Mouse (Mus musculus) lung, embryonic 15.5 days (tissue): Measurements from ENCODE around the gene Enox1. TPM values are rescaled to one million over a fixed set of nuclear protein-coding genes. Genes with fewer than 3 reads are reported as not detected.

Experiments used
- ATAC-seq: fragments of 200-750 bp; cut with Nextera tagmentation; 2 replicates; pipeline ENCODE4 v1.8.0; 2017; ENCODE audit warnings: moderate number of reproducible peaks, borderline replicate concordance; ENCODE audit not compliant: low FRiP score, low TSS enrichment; ENCODE audit errors: extremely low read depth
- H3K27ac ChIP-seq: fragments of 300-500 bp; sonication (generic); 2 replicates; pipeline ENCODE4 v1.5.1; 2015; ENCODE audit warnings: moderate library complexity, mild to moderate bottlenecking, inconsistent platforms
- H3K27me3 ChIP-seq: fragments of 300-500 bp; sonication (generic); 2 replicates; pipeline ENCODE4 v1.6.1; 2015; ENCODE audit warnings: inconsistent platforms
- H3K36me3 ChIP-seq: fragments of 300-500 bp; sonication (generic); 2 replicates; pipeline ENCODE4 v1.6.1; 2015; ENCODE audit warnings: inconsistent platforms
- H3K4me1 ChIP-seq: fragments of 300-500 bp; sonication (generic); 2 replicates; pipeline ENCODE4 v1.6.1; 2015; ENCODE audit warnings: inconsistent platforms
- H3K4me2 ChIP-seq: fragments of 300-500 bp; sonication (generic); 2 replicates; pipeline ENCODE4 v1.6.1; 2015; ENCODE audit warnings: inconsistent platforms, mild to moderate bottlenecking, moderate library complexity
- H3K4me3 ChIP-seq: fragments of 300-500 bp; sonication (generic); 2 replicates; pipeline ENCODE4 v1.5.1; 2015; ENCODE audit warnings: mild to moderate bottlenecking, inconsistent platforms
- H3K9ac ChIP-seq: fragments of 300-500 bp; sonication (generic); 2 replicates; pipeline ENCODE4 v1.6.1; 2015; ENCODE audit warnings: inconsistent platforms
- H3K9me3 ChIP-seq: fragments of 300-500 bp; sonication (generic); 2 replicates; pipeline ENCODE4 v1.6.1; 2016; ENCODE audit warnings: inconsistent platforms
- WGBS: fragments of 180-500 bp; shearing (Covaris S2); methylation state at CpG from one replicate; pipeline ENCODE4 v1.1.7; 2015; 5-methylcytosine and 5-hydroxymethylcytosine counted together
- polyA plus RNA-seq: library from polyadenylated mRNA; unstranded; fragments of >200 nt; fragmentation: Nextera tagmentation; extraction: Ambion mirVana; gene quantifications from 2 replicates; pipeline ENCODE4 v1.2.1, GENCODE M21; 2015

Enox1 gene
- polyA plus RNA-seq, 1 experiment from 2014 or later, result 3.3 TPM

- H3K27me3 ChIP-seq, result no peaks in the 10 kb centered on the region
- no peaks in the 10 kb centered on the region for H3K4me1 ChIP-seq
- WGBS, result 27% methylated on average over 3 of the region's 3 CpGs
- no peak overlapping the region for H3K4me3 ChIP-seq
- ATAC-seq, result no peak
- no peak overlapping the region; the same call in 1 of the 2 replicates for H3K27ac ChIP-seq
- H3K4me2 ChIP-seq, result no peak overlapping the region
- H3K9me3 ChIP-seq, result no peaks in the 10 kb centered on the region
- no peaks in the 10 kb centered on the region for H3K36me3 ChIP-seq
- H3K9ac ChIP-seq, result no peak overlapping the region
Measured at GRCm38 (mm10) chr14:77574436-77574835, 417.9 kb downstream of the Enox1 start.

DNA sequence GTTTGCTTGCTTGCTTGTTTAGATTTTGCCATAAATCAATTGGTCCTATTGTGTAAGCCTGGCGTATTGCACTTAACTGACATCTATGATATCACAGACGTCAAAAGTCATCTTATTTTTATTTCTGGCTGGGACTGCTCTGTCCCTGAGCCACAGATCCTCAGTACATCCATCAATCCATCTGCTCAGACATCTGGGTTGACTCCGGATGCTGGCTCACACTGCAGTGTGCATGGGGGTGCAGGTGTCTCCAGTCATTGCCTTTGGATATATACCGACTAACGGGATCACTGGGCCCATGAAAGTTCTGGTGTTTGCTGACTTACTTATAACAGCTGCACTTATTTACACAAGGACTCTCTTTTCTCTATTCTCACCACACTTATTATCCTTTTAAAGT, 419.8 kb downstream of the Enox1 start:
- Histone ChIP-seq H3K36me3 (no peaks in the 10 kb centered on the region), H3K9ac (no peak overlapping the region), H3K9me3 (no peaks in the 10 kb centered on the region), H3K4me1 (peaks cover 6% of the 10 kb centered on the region; the same call in 1 of the 2 replicates), H3K27ac (no peak overlapping the region), H3K27me3 (no peaks in the 10 kb centered on the region), H3K4me3 (no peak overlapping the region), H3K4me2 (no peak overlapping the region)
- no peak for ATAC-seq
- 67% methylated on average over 5 of the region's 5 CpGs for WGBS

- Histone ChIP-seq H3K9me3 (no peaks in the 10 kb centered on the region), H3K27ac (no peak overlapping the region), H3K4me3 (no peak overlapping the region), H3K4me2 (no peak overlapping the region), H3K36me3 (no peaks in the 10 kb centered on the region), H3K9ac (no peak overlapping the region), H3K4me1 (peaks cover 6% of the 10 kb centered on the region; the same call in 1 of the 2 replicates), H3K27me3 (no peaks in the 10 kb centered on the region)
- 68% methylated on average over 18 of the region's 18 CpGs for WGBS
- ATAC-seq, result no peak
Measured at GRCm38 (mm10) chr14:77577481-77578251, 421.1 kb downstream of the Enox1 start.

DNA sequence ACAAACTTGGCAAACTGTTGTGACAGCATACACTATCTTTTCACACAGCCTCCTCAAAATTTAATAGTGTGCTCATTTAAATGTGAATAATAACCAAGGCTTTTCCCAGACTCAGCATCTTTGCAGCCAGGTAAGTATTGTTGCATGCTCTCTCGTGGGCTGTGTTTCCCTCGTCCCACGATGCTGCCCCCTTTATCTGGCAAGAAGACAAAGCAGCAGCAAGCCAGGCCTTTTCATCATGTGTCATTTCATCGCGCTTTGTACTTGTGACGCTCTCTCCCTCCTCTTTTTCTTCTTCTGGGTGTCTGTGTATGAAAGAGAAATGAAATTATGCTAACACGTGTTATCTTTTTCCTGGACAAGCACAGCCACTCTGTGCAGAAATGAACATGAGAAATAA, 421.8 kb downstream of the Enox1 start:
- Histone ChIP-seq H3K9ac (no peak overlapping the region), H3K4me3 (no peak overlapping the region), H3K4me2 (no peak overlapping the region), H3K36me3 (no peaks in the 10 kb centered on the region), H3K27me3 (no peaks in the 10 kb centered on the region), H3K9me3 (no peaks in the 10 kb centered on the region), H3K4me1 (peaks cover 6% of the 10 kb centered on the region; the same call in 1 of the 2 replicates), H3K27ac (no peak overlapping the region)
- 39% methylated on average over 7 of the region's 7 CpGs for WGBS
- ATAC-seq, result no peak

DNA sequence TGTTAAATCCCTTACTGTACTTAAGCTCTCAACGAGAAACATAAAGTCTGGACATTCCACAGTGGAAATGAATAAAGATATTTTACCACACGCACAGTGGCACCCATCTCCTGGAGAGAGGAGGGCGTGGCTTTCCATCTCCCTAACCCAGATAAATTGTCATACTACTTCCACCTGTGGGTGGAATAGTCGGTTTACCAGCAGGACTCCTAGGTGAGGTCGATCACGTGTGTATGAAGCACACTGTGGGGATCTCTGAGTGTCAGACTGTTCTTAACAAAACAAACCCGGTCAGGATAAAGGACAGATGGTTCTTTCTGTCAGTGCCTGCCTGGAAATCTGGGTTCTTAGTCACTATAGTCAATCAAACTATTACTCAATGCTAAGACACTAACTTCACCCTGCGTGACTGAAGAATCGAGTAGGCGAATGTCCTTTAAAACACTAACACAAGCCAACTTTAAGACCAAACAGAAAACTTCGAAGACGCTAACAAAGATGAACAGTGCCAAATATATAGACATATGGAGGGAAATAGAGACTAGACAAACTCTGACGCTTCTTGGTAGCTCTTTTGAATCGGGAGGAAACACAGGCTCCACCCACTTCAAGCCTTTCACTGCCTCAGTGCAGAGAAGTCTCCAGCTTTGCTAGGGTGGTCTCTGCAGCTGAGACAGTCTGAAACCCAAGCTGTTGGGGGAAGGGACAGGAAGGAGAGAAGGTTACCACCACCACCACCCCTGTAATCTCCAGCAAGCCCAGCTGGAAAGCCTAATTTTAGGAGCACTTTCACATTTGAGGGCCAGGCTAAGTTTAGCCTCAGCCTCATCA, 423.8 kb downstream of the Enox1 start:
- no peak overlapping the region for H3K27ac ChIP-seq
- H3K4me3 ChIP-seq, result no peak overlapping the region
- no peaks in the 10 kb centered on the region for H3K9me3 ChIP-seq
- 56% methylated on average over 14 of the region's 14 CpGs for WGBS
- H3K4me1 ChIP-seq, result peaks cover 6% of the 10 kb centered on the region; the same call in 1 of the 2 replicates
- ATAC-seq, result no peak
- no peak overlapping the region for H3K9ac ChIP-seq
- H3K4me2 ChIP-seq, result peak overlapping the region; percentile 14; the same call in 1 of the 2 replicates
- no peaks in the 10 kb centered on the region for H3K36me3 ChIP-seq
- no peaks in the 10 kb centered on the region for H3K27me3 ChIP-seq

DNA sequence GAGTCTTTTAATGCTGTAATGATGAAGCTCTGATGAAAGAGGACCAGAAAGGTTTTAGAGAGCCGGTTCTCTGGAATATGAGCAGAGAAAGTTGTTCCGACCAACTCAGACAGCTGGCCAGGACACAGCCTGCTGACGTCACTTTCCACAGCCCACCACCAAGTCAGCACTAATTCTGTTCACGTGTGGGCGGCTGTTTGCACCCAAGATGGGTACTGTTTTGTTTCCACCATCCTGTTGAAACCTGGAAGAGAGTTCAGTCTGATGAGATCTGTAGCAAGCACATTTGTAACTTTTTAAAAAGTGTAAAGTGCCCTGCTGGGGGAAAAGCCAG, 424.3 kb downstream of the Enox1 start:
- Histone ChIP-seq H3K9ac (no peak overlapping the region), H3K27ac (no peak overlapping the region)

DNA sequence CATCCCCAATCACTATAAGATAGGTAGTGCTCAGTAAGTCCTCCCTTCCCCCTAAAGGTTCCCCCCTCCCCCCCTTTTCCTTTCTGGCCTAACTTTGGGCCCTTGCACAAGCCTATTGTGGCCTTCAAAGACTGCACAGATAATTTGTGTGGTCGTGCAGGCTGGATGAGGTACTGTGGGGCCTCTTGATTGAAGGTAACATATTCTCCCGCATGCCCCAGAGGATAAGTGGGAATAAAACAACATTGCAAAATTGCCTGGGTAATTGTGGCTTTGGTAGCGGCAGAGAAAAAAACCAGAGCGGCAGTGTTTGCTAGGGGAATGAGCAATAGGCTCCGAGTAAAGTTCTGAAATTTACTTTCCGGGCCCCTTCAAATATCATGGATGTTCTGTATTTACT, 425.1 kb downstream of the Enox1 start:
- 0 out of 2 replicates have a peak, but pooled peaks have one; percentile 19 for ATAC-seq
- Histone ChIP-seq H3K27me3 (no peaks in the 10 kb centered on the region), H3K4me1 (peaks cover 6% of the 10 kb centered on the region; the same call in 1 of the 2 replicates), H3K9me3 (no peaks in the 10 kb centered on the region), H3K4me3 (no peak overlapping the region), H3K4me2 (no peak overlapping the region), H3K9ac (no peak overlapping the region), H3K36me3 (no peaks in the 10 kb centered on the region), H3K27ac (no peak overlapping the region)
- WGBS, result 56% methylated on average over 6 of the region's 6 CpGs

More for the DNA sequence above, 424.3 kb downstream of the Enox1 start:
- Histone ChIP-seq H3K4me2 (peak overlapping the region; percentile 14; the same call in 1 of the 2 replicates), H3K9me3 (no peaks in the 10 kb centered on the region), H3K36me3 (no peaks in the 10 kb centered on the region), H3K4me1 (peaks cover 6% of the 10 kb centered on the region; the same call in 1 of the 2 replicates), H3K27me3 (no peaks in the 10 kb centered on the region), H3K4me3 (no peak overlapping the region)
- ATAC-seq, result no peak
- WGBS, result 43% methylated on average over 5 of the region's 5 CpGs

GRCm38 (mm10) chr14:77584426-77584825, 427.9 kb downstream of the Enox1 start:
- no peak overlapping the region for H3K4me3 ChIP-seq
- H3K4me1 ChIP-seq, result peaks cover 6% of the 10 kb centered on the region; the same call in 1 of the 2 replicates
- H3K27me3 ChIP-seq, result no peaks in the 10 kb centered on the region
- WGBS, result 71% methylated on average over 5 of the region's 5 CpGs
- no peaks in the 10 kb centered on the region for H3K36me3 ChIP-seq
- H3K27ac ChIP-seq, result no peak overlapping the region
- H3K9me3 ChIP-seq, result no peaks in the 10 kb centered on the region
- H3K9ac ChIP-seq, result no peak overlapping the region
- no peak overlapping the region for H3K4me2 ChIP-seq
- no peak for ATAC-seq

GRCm38 (mm10) chr14:77585031-77585800, 428.7 kb downstream of the Enox1 start:
- 72% methylated on average over 11 of the region's 11 CpGs for WGBS
- Histone ChIP-seq H3K9me3 (no peaks in the 10 kb centered on the region), H3K4me1 (peaks cover 6% of the 10 kb centered on the region; the same call in 1 of the 2 replicates), H3K27me3 (no peaks in the 10 kb centered on the region), H3K4me3 (no peak overlapping the region), H3K4me2 (no peak overlapping the region), H3K27ac (no peak overlapping the region), H3K36me3 (no peaks in the 10 kb centered on the region), H3K9ac (no peak overlapping the region)
- no peak for ATAC-seq

GRCm38 (mm10) chr14:77586033-77586432, 429.5 kb downstream of the Enox1 start:
- H3K4me3 ChIP-seq, result no peak overlapping the region
- ATAC-seq, result no peak
- no peaks in the 10 kb centered on the region for H3K4me1 ChIP-seq
- H3K4me2 ChIP-seq, result no peak overlapping the region
- no peak overlapping the region for H3K27ac ChIP-seq
- H3K9me3 ChIP-seq, result no peaks in the 10 kb centered on the region
- H3K9ac ChIP-seq, result no peak overlapping the region
- no peaks in the 10 kb centered on the region for H3K36me3 ChIP-seq
- H3K27me3 ChIP-seq, result no peaks in the 10 kb centered on the region
- 62% methylated on average over 5 of the region's 5 CpGs for WGBS

DNA sequence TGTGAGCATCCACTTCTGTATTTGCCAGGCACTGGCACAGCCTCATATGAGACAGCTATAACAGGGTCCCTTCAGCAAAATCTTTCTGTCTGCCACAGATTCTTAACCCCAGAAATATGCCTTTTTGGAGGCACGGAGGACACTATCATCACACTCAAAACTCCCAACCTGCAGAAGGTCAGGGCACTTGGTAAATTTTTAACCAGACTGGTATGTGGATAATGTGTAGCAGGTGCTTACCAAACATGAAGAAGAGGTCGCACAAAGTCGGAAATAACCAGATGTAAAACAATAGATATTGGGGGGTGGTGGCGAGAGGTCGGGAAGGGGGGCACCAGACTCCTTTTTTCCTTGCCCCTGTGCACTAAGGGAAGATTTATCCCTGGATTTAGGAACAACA, 430.6 kb downstream of the Enox1 start:
- no peak for ATAC-seq
- H3K27ac ChIP-seq, result no peak overlapping the region
- no peak overlapping the region for H3K9ac ChIP-seq
- H3K4me2 ChIP-seq, result no peak overlapping the region
- H3K27me3 ChIP-seq, result no peaks in the 10 kb centered on the region
- H3K9me3 ChIP-seq, result no peaks in the 10 kb centered on the region
- WGBS, result 62% methylated on average over 5 of the region's 5 CpGs
- no peaks in the 10 kb centered on the region for H3K4me1 ChIP-seq
- H3K36me3 ChIP-seq, result no peaks in the 10 kb centered on the region
- H3K4me3 ChIP-seq, result no peak overlapping the region
